Mouse (Mus musculus): ENCODE data around the gene Slc24a1.

DNA sequence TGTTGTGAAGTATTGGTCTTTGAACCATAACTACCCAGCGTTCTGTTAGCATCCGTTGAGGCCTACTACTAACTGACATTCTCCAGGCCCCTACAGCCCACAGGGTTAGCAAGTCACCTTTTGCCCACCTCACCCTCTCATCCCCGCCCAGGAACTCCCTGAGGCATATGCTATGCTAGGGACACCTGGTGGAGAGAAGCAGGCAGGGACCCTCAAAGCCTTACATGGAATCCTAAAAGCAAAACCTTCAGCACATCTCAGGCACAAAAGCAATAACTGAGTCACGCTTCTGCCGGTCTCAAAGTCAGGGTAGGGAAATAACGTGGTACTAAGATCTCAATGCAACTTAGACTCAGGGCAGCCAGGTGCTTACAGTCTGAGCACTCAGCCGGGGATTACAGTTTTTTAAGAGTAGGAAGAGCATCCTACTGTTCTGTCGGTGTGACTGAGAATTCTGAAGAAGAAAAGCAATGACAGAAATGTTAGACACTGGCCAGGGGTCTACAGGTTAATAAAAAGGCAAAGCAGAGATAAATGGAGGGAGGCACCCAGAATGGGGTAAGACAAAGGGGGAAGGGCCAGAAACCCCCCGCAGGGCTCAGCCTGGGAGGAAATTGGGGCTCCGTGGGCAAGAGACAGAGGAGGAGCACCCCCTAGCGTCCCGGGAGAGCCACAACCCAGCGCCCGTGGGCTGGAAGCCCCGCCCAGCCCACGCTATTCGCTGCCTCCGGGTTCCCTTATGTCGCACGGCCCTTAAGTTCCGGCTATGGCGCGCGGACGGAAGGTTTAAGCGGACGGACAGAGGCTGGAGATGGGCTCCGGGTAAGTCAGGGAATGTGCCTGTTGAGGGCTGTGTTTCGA is 8.9 kb upstream of the Slc24a1 start, which contains the start of gene Ints14:
- TF ChIP-seq EP300 (IDR thresholded peaks at IDR 0.05) = no peak
- peak; percentile 87 for TF ChIP-seq CTCF (IDR thresholded peaks at IDR 0.05)

Data from lung, postnatal 0 days (tissue).